ENCODE assay signal across 8 mouse cellular contexts in the genomic region with DNA sequence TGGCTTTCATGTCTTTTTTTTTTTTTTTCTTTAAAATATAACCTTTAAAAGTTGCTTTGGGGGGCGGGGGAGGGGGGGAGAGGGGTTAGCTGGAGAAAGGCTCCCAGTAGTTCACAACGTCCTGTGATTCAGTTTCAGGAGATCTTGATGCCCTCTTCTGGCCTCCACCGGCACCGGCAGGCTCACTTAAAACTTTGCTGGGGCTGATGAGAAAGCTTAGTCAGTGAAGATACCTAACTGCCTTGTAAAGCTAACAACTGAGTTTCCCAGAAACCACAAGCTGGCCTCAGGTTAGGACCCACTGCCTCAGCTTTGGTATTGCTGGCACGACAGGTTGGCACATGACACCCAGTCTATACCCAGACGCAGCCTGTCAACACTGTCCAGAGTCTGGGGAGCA. TPM values are rescaled to one million over a fixed set of nuclear protein-coding genes. Genes with fewer than 3 reads are reported as not detected.
DNase-seq lines count a peak whose midpoint lies in the region; ATAC-seq and TF ChIP-seq lines count a peak whose summit lies in the region.

No protein-coding gene starts in this region.

- peak; percentile 39 for TF ChIP-seq RAD21 in CH12.LX (IDR thresholded peaks at IDR 0.05; ENCODE audit: low read depth, low read length)

- H3K9ac ChIP-seq in CH12.LX (ENCODE audit: insufficient read depth, low read depth), result no peak overlapping the region

- no peak for TF ChIP-seq POLR2A in CH12.LX (IDR thresholded peaks at IDR 0.05; ENCODE audit: low read depth, low read length)

- H3K79me2 ChIP-seq in CH12.LX (replicated peaks; ENCODE audit: control insufficient read depth, extremely low read depth, insufficient read depth, poor library complexity, severe bottlenecking), result no peaks in the 10 kb centered on the region

- H3K36me3 ChIP-seq in CH12.LX (replicated peaks in 1 of 2; ENCODE audit: control insufficient read depth in 1 of 2, insufficient read depth in 1 of 2, low read length in 1 of 2), result peaks cover 27 to 37% of the 10 kb centered on the region in 2 experiments

- TF ChIP-seq EP300 in CH12.LX (IDR thresholded peaks at IDR 0.05; ENCODE audit: low read length), result no peak

- peak; percentile 60 to 66 for DNase-seq in B cell, adult 2 months
- peak; percentile 64 for DNase-seq in CH12.LX (ENCODE audit: extremely low read depth)
- DNase-seq in heart, adult 9 months (ENCODE audit: low spot score in 2 of 2), result peak; percentile 50 to 54
- peak; percentile 60 to 72 for DNase-seq in kidney, postnatal 36 days
- DNase-seq in cerebellum, postnatal 36 days, result no peak
- no peak for DNase-seq in layer of hippocampus, adult 18-20 months (ENCODE audit: low spot score in 2 of 2)

- no peak overlapping the region for H3K4me3 ChIP-seq in CH12.LX (replicated peaks in 1 of 3; ENCODE audit: low read depth in 2 of 3, low read length in 2 of 3, poor library complexity in 1 of 3)

- peak; percentile 20; the same call in 1 of the 2 replicates for ATAC-seq in monocyte, adult 5-6 weeks (replicated peaks; ENCODE audit: insufficient number of reproducible peaks, low FRiP score, low TSS enrichment, poor library complexity, severe bottlenecking)
- no peak for ATAC-seq in erythroid progenitor cell, adult 5-6 weeks (replicated peaks; ENCODE audit: low FRiP score, poor library complexity, severe bottlenecking)

- peak overlapping the region; percentile 92 for H3K4me2 ChIP-seq in CH12.LX (ENCODE audit: insufficient read depth, low read depth, poor library complexity, severe bottlenecking)

- dilution Hi-C loops in CH12.LX (cut with MboI; ENCODE audit: extremely low pct_ligation_motif_present, extremely low pct_unique_long_range_greater_than_20kb, low sequenced_read_pairs), result no loop called here

- H3K27ac ChIP-seq in CH12.LX (ENCODE audit: insufficient read depth, low read depth), result no peak overlapping the region

- peak in 1 of 2 experiments; percentile 65; a peak in 2 of 4 replicates for TF ChIP-seq CTCF in CH12.LX (conservative IDR thresholded peaks at IDR 0.05 in 1 of 2, IDR thresholded peaks at IDR 0.05 in 1 of 2; ENCODE audit: low read depth in 2 of 2, low read length in 2 of 2)

- in situ Hi-C loops in CH12.LX (cut with MboI; ENCODE audit: low pct_ligation_motif_present, low pct_unique_long_range_greater_than_20kb, low sequenced_read_pairs), result no loop called here

- H3K9me3 ChIP-seq in CH12.LX (replicated peaks; ENCODE audit: low read length), result no peaks in the 10 kb centered on the region

- peaks cover 8 to 41% of the 10 kb centered on the region in 2 experiments for H3K4me1 ChIP-seq in CH12.LX (ENCODE audit: control insufficient read depth in 1 of 2, insufficient read depth in 2 of 2)

- H3K27me3 ChIP-seq in CH12.LX (replicated peaks), result peaks cover 5% of the 10 kb centered on the region

TF ChIP-seq in CH12.LX, 34 proteins besides CTCF, POLR2A, EP300 and RAD21:
- TF ChIP-seq UBTF (IDR thresholded peaks at IDR 0.05; ENCODE audit: low read depth, low read length) (no peak), NELFE (IDR thresholded peaks at IDR 0.05; ENCODE audit: low read depth, low read length) (0 out of 2 replicates have a peak, but pooled peaks have one; percentile 10), SMC3 (IDR thresholded peaks at IDR 0.05; ENCODE audit: low read depth, low read length) (peak; percentile 60), MAZ (IDR thresholded peaks at IDR 0.05; ENCODE audit: low read depth, low read length) (0 out of 2 replicates have a peak, but pooled peaks have one; percentile 30), ZMIZ1 (IDR thresholded peaks at IDR 0.05; ENCODE audit: low read depth, low read length) (no peak), MXI1 (IDR thresholded peaks at IDR 0.05; ENCODE audit: low read depth, low read length) (no peak)

RNA-seq across cellular contexts. Expression of a gene that starts 0.9 kb away (rescaled TPM):
- total RNA-seq in CH12.LX (2012; rRNA removed), result 4.9 and 7.0 TPM in 2 replicates
- total RNA-seq in CH12.LX (2014; rRNA removed), result 0.55 and 1.3 TPM in 2 replicates
- polyA plus RNA-seq in CH12.LX (2012; ENCODE audit: insufficient read length, low read depth), result 3.2 and 4.8 TPM in 2 replicates
- 9.8 to 17.2 TPM (median 15.0 TPM) in 3 replicates for total RNA-seq in monocyte, adult 5-6 weeks (2017)
- total RNA-seq in erythroid progenitor cell, adult 5-6 weeks (2015; ENCODE audit: low replicate concordance), result 3.6 TPM in 1 of 2 replicates, not detected in the other
- total RNA-seq in erythroid progenitor cell, adult 5-6 weeks (2017; ENCODE audit: low replicate concordance), result 2.6 TPM in 1 of 2 replicates, not detected in the other
- total RNA-seq in layer of hippocampus, adult 18-20 months (2021), result 1 to 10 TPM; 1.4 to 1.9 TPM

RNA-seq across cellular contexts. Expression of a gene that starts 22.5 kb away (rescaled TPM):
- total RNA-seq in CH12.LX (2012; rRNA removed) (56.0 and 63.8 TPM in 2 replicates), CH12.LX (2014; rRNA removed) (139 and 159 TPM in 2 replicates)
- 160 and 213 TPM in 2 replicates for polyA plus RNA-seq in CH12.LX (2012; ENCODE audit: insufficient read length, low read depth)
- total RNA-seq in monocyte, adult 5-6 weeks (2017), result 302 to 403 TPM (median 317 TPM) in 3 replicates
- total RNA-seq in erythroid progenitor cell, adult 5-6 weeks (2015; ENCODE audit: low replicate concordance), result 203 and 210 TPM in 2 replicates
- 79.8 and 101 TPM in 2 replicates for total RNA-seq in erythroid progenitor cell, adult 5-6 weeks (2017; ENCODE audit: low replicate concordance)
- total RNA-seq in layer of hippocampus, adult 18-20 months (2021), result 100 to 1,000 TPM; 116 to 119 TPM

RNA-seq across cellular contexts. Expression of a gene that starts 31.7 kb away (rescaled TPM):
- 60.4 and 64.8 TPM in 2 replicates for total RNA-seq in CH12.LX (2012; rRNA removed)
- total RNA-seq in CH12.LX (2014; rRNA removed), result 49.2 and 51.4 TPM in 2 replicates
- 72.8 and 89.9 TPM in 2 replicates for polyA plus RNA-seq in CH12.LX (2012; ENCODE audit: insufficient read length, low read depth)
- total RNA-seq in monocyte, adult 5-6 weeks (2017), result 579 to 859 TPM (median 610 TPM) in 3 replicates
- 29.8 and 50.5 TPM in 2 replicates for total RNA-seq in erythroid progenitor cell, adult 5-6 weeks (2015; ENCODE audit: low replicate concordance)
- total RNA-seq in erythroid progenitor cell, adult 5-6 weeks (2017; ENCODE audit: low replicate concordance), result 18.3 and 37.0 TPM in 2 replicates
- 1 to 10 TPM; 5.4 to 5.7 TPM for total RNA-seq in layer of hippocampus, adult 18-20 months (2021)

RNA-seq across cellular contexts. Expression of a gene that starts 37.9 kb away (rescaled TPM):
- 3.5 and 7.4 TPM in 2 replicates for total RNA-seq in CH12.LX (2012; rRNA removed)
- total RNA-seq in CH12.LX (2014; rRNA removed), result 0.97 and 1.7 TPM in 2 replicates
- polyA plus RNA-seq in CH12.LX (2012; ENCODE audit: insufficient read length, low read depth), result 6.3 and 9.1 TPM in 2 replicates
- total RNA-seq in monocyte, adult 5-6 weeks (2017), result 5.8 to 17.7 TPM (median 16.6 TPM) in 3 replicates
- total RNA-seq in erythroid progenitor cell, adult 5-6 weeks (2015; ENCODE audit: low replicate concordance), result 3.2 and 4.6 TPM in 2 replicates
- 1.7 TPM in 1 of 2 replicates, not detected in the other for total RNA-seq in erythroid progenitor cell, adult 5-6 weeks (2017; ENCODE audit: low replicate concordance)
- total RNA-seq in layer of hippocampus, adult 18-20 months (2021), result 100 to 1,000 TPM in 1 of 2 experiments, 10 to 100 TPM in 1; 98.2 to 104 TPM

RNA-seq across cellular contexts. Expression of a gene that starts 50.1 kb away (rescaled TPM):
- 4.8 and 5.1 TPM in 2 replicates for total RNA-seq in CH12.LX (2012; rRNA removed)
- 1.3 and 1.8 TPM in 2 replicates for total RNA-seq in CH12.LX (2014; rRNA removed)
- 3.3 TPM in 2 replicates for polyA plus RNA-seq in CH12.LX (2012; ENCODE audit: insufficient read length, low read depth)
- 0.64 to 4.9 TPM (median 2.6 TPM) in 3 replicates for total RNA-seq in monocyte, adult 5-6 weeks (2017)
- total RNA-seq in erythroid progenitor cell, adult 5-6 weeks (2015; ENCODE audit: low replicate concordance), result 56.2 and 77.8 TPM in 2 replicates
- 26.6 and 30.5 TPM in 2 replicates for total RNA-seq in erythroid progenitor cell, adult 5-6 weeks (2017; ENCODE audit: low replicate concordance)
- 1 to 10 TPM; 1.7 to 2.1 TPM for total RNA-seq in layer of hippocampus, adult 18-20 months (2021)

Comparison
In these comparisons a context has a peak if more than half of its experiments do, and no peak if none do; other contexts are left out.
1. DNase-seq: peak in B cell, adult 2 months (2 of 2), CH12.LX (single experiment), heart, adult 9 months (2 of 2) and kidney, postnatal 36 days (2 of 2); none in cerebellum, postnatal 36 days (0 of 2) and layer of hippocampus, adult 18-20 months (0 of 2).